Mouse (Mus musculus): Measurements from ENCODE around the gene Lipo3.
"Not testable (repeated sequence)": the region's sequence is repeated elsewhere in the genome, so short reads cannot be mapped to it uniquely, and the experiment has no call there.

The Lipo3 gene

GRCm38 (mm10) chr19:33761287-33762086 lies at the start of gene Lipo3:
Gene Lipo3 (minus strand): TSS chr19:33761951.
- DNase-seq (ENCODE audit: low spot score in 2 of 2), result peak; percentile 1 to 7

GRCm38 (mm10) chr19:33787359-33787758 lies 25.6 kb upstream of the Lipo3 start, which contains the start of gene Lipo1:
Gene Lipo1 (minus strand): TSS chr19:33787459.
- DNase-seq (ENCODE audit: low spot score in 2 of 2), result not testable (repeated sequence)

GRCm38 (mm10) chr19:33786576-33787277 lies 25.0 kb upstream of the Lipo3 start:
- no peak for DNase-seq (ENCODE audit: low spot score in 2 of 2)

- DNase-seq (ENCODE audit: low spot score in 2 of 2), result not testable (repeated sequence)
Measured at GRCm38 (mm10) chr19:33751259-33751658, 10.5 kb downstream of the Lipo3 start, which contains the start of gene Lipo2. Gene Lipo2 (minus strand): TSS chr19:33751359.

GRCm38 (mm10) chr19:33625152-33625551 lies 136.6 kb downstream of the Lipo3 start, which contains the start of gene Gm8978:
Gene Gm8978 (minus strand): TSS chr19:33625252.
- not testable (repeated sequence) for DNase-seq (ENCODE audit: low spot score in 2 of 2)

- DNase-seq (ENCODE audit: low spot score in 2 of 2), result peak in 1 of 2 experiments; percentile 20
Measured at GRCm38 (mm10) chr19:33589626-33590302, 172.0 kb downstream of the Lipo3 start.

GRCm38 (mm10) chr19:33568551-33568950 lies 193.2 kb downstream of the Lipo3 start:
- DNase-seq (ENCODE audit: low spot score in 2 of 2), result not testable (repeated sequence)

GRCm38 (mm10) chr19:33517680-33518079 lies 244.1 kb downstream of the Lipo3 start, which contains the start of gene Lipo4:
Gene Lipo4 (minus strand): TSS chr19:33517780.
- DNase-seq (ENCODE audit: low spot score in 2 of 2), result no peak

Data from spleen, postnatal 14 days (tissue).